Mouse (Mus musculus) embryonic facial prominence, embryonic 14.5 days (tissue): ENCODE results near the gene Esf1. TPM values are rescaled to one million over a fixed set of nuclear protein-coding genes. Genes with fewer than 3 reads are reported as not detected.

Source experiments
- ATAC-seq: fragments of 200-750 bp; cut with Nextera tagmentation; 2 replicates; pipeline ENCODE4 v1.8.0; 2017; ENCODE audit warnings: low read depth, moderate number of reproducible peaks, moderate TSS enrichment
- DNase-seq: peaks from one replicate; pipeline ENCODE4 v3.0.0-alpha.2; 2015; ENCODE audit warnings: low spot score
- H3K27ac ChIP-seq: fragments of 300-500 bp; sonication (generic); replicated peaks from 2 replicates; pipeline ENCODE4 v1.5.1; 2014; ENCODE audit warnings: low read depth, mild to moderate bottlenecking, low read length, moderate library complexity
- H3K27me3 ChIP-seq: fragments of 300-500 bp; sonication (generic); replicated peaks from 2 replicates; pipeline ENCODE4 v1.6.1; 2014; ENCODE audit warnings: low read length; ENCODE audit not compliant: control insufficient read depth, insufficient read depth
- H3K36me3 ChIP-seq: fragments of 300-500 bp; sonication (generic); 2 replicates; pipeline ENCODE4 v1.6.1; 2014; ENCODE audit warnings: low read length, mixed read lengths; ENCODE audit not compliant: control insufficient read depth, insufficient read depth
- H3K4me1 ChIP-seq: fragments of 300-500 bp; sonication (generic); 2 replicates; pipeline ENCODE4 v1.6.1; 2014; ENCODE audit warnings: antibody characterized with exemption, low read length; ENCODE audit not compliant: control insufficient read depth, insufficient read depth
- H3K4me2 ChIP-seq: fragments of 300-500 bp; sonication (generic); 2 replicates; pipeline ENCODE4 v1.6.1; 2014; ENCODE audit warnings: low read depth, mild to moderate bottlenecking, low read length, moderate library complexity, mixed read lengths
- H3K4me3 ChIP-seq: fragments of 300-500 bp; sonication (generic); 2 replicates; pipeline ENCODE4 v1.5.1; 2014; ENCODE audit warnings: low read depth, mild to moderate bottlenecking, low read length
- H3K9ac ChIP-seq: fragments of 300-500 bp; sonication (generic); 2 replicates; pipeline ENCODE4 v1.6.1; 2014; ENCODE audit warnings: low read depth, mild to moderate bottlenecking, low read length, moderate library complexity, mixed read lengths
- H3K9me3 ChIP-seq: fragments of 300-500 bp; sonication (generic); 2 replicates; pipeline ENCODE4 v1.6.1; 2016; ENCODE audit warnings: low read length; ENCODE audit not compliant: control insufficient read depth
- WGBS: fragments of 180-500 bp; shearing (Covaris S2); extraction: QIAGEN DNeasy Blood & Tissue Kit; methylation state at CpG from one replicate; pipeline ENCODE4 v1.1.7; 2014; 5-methylcytosine and 5-hydroxymethylcytosine counted together
- polyA plus RNA-seq: library from polyadenylated mRNA; unstranded; fragments of >200 nt; fragmentation: Nextera tagmentation; extraction: Ambion mirVana; gene quantifications from 2 replicates; pipeline ENCODE4 v1.2.1, GENCODE M21; 2014

The Esf1 gene
- polyA plus RNA-seq, 1 experiment from 2014 or later = 17.8 TPM

DNA sequence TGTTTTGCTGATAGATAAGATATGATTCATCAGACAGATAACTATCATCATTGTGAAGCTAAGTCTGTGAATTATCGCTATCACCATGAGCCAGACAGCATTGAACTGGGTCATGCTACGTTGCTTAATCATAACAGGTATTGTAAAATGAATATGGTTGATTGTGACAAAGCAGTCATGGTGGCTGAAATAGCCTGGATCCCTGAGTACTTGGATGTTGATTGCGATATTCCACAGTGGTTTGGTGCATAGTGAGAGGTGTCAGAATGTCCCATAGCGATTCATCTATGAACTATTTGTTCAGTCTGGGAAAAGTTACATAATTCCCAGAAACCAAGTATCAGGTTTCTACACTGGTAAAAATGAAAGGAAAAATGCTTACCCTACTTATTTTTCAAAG is 62.7 kb downstream of the Esf1 start:
- H3K9ac ChIP-seq = no peak overlapping the region
- no peak overlapping the region for H3K27ac ChIP-seq
- no peak for DNase-seq
- no peaks in the 10 kb centered on the region for H3K27me3 ChIP-seq
- no peak overlapping the region for H3K4me2 ChIP-seq
- WGBS = 77% methylated on average over 4 of the region's 4 CpGs
- H3K4me3 ChIP-seq = no peak overlapping the region
- no peaks in the 10 kb centered on the region for H3K36me3 ChIP-seq
- H3K9me3 ChIP-seq = no peaks in the 10 kb centered on the region
- H3K4me1 ChIP-seq = no peaks in the 10 kb centered on the region
- no peak for ATAC-seq

DNA sequence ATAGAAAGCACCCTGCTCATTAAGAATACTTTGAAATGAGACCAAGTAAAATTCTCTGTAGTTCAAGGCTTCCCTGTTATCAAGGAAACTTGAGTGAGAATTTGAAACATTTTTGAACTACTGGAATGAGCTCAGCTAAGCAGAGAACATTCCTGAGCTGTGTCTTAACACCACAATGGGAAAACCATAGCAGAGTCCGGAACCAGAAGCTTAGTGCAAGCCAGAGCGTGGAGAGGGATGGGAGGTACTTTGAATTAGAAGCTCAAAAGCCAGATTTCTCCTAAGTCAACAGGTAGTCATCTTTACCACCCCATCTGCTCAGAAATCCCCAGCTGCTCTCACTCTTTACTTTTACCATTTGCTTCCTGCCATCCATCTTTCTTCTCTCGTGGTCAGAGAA is 65.4 kb downstream of the Esf1 start:
- H3K36me3 ChIP-seq = no peaks in the 10 kb centered on the region
- 59% methylated on average over 3 of the region's 3 CpGs for WGBS

DNA sequence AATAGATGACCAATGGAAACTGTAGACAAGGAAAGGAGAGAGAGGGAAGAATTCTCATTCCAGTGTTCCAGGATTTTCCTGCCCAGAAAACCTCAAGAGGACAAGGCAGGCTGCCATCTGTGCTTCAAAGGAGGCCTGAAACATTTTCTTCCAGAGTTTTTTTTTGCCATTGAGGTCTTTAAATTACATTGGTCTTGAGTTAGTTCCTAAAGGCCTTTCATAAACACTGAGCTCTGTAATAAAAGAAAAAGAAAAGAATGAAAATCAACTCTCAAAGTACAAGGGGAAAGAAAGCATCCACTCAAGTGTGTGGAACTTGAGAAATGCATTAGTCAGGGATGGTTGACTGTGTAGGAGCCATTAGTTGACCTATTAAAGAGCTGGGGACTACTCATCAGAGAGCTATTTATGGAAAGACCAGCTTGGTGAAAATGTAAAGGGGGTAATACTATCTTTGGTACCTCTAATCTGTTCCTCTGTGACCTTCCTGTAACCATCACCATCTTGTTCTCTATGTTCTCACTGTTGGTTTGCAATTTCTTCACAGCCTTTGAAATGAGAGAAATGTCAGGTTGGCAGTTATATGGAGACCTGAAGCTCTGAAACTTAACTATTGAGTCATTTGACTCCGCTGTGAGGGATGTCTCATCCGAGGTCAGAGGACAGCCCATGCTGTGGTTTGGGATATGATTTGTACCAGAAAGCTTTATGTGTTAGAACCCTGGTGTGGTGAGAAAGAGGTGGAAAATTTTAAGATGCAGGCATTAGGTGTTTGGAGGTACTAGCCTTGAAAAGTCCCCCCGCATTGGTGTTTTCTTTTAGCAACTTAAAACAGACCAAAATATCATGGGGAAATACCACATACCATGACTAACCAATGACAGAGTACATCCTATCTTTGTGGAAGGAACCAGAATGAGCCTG is 69.6 kb downstream of the Esf1 start:
- ATAC-seq (no peak), DNase-seq (peak; percentile 7)
- 84% methylated on average over 3 of the region's 3 CpGs for WGBS
- H3K27ac ChIP-seq = no peak overlapping the region
- H3K4me1 ChIP-seq = no peaks in the 10 kb centered on the region
- H3K9me3 ChIP-seq = no peaks in the 10 kb centered on the region
- H3K9ac ChIP-seq = no peak overlapping the region
- H3K4me2 ChIP-seq = no peak overlapping the region
- H3K4me3 ChIP-seq = no peak overlapping the region
- H3K36me3 ChIP-seq = no peaks in the 10 kb centered on the region
- H3K27me3 ChIP-seq = no peaks in the 10 kb centered on the region

More for the DNA sequence above, 65.4 kb downstream of the Esf1 start:
- H3K27me3 ChIP-seq = no peaks in the 10 kb centered on the region
- no peak for ATAC-seq
- H3K27ac ChIP-seq = no peak overlapping the region
- H3K9ac ChIP-seq = no peak overlapping the region
- H3K4me2 ChIP-seq = no peak overlapping the region
- H3K9me3 ChIP-seq = no peaks in the 10 kb centered on the region
- H3K4me3 ChIP-seq = no peak overlapping the region
- H3K4me1 ChIP-seq = no peaks in the 10 kb centered on the region
- DNase-seq = no peak

DNA sequence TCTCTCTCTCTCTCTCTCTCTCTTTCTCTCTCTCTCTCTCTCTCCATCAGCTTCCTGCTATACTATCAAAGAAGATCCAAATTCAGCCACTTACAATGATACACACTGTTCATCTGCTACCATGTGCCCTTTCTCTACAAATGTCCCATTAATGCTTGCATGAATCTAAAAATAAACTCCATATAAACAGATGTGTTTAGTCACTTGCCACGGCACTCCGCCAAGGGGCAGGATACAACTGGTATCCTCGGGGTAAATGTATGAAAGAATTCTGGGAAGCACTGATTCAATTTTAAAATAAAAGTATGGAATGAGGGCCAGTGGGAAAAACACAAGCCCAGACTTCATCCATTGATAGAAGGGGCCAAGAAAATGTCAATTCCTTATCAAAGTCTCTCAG is 70.4 kb downstream of the Esf1 start:
- 74% methylated on average over 3 of the region's 3 CpGs for WGBS

DNA sequence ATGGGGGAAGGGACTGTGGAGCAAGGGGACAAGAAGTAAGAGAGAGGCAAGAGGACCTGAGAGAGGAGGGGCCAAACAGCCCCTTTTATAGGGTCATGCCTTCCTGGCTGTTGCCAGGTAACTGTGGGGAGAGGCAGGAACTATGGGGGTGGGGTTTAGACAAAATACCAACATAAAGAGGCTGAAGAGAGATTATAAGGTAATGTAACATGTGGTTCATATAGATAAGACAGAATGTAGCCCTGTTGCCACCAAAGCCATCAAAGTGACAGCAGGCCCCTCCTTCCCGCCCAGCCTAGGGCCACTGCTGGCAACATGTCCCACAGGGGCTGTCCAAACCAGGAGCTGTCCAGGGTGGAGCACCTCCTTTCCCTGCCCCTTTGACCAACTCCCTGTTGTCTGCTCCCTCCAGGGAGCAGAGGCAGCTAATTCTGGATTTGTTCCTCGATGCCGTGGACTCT is 73.2 kb downstream of the Esf1 start:
- 84% methylated on average over 3 of the region's 3 CpGs for WGBS
- no peak overlapping the region for H3K27ac ChIP-seq
- no peak for DNase-seq
- no peaks in the 10 kb centered on the region for H3K4me1 ChIP-seq
- no peak overlapping the region for H3K9ac ChIP-seq
- H3K36me3 ChIP-seq = no peaks in the 10 kb centered on the region
- ATAC-seq = no peak
- no peak overlapping the region for H3K4me3 ChIP-seq
- H3K9me3 ChIP-seq = no peaks in the 10 kb centered on the region
- no peaks in the 10 kb centered on the region for H3K27me3 ChIP-seq
- no peak overlapping the region for H3K4me2 ChIP-seq

More for the DNA sequence above, 70.4 kb downstream of the Esf1 start:
- Histone ChIP-seq H3K36me3 (no peaks in the 10 kb centered on the region), H3K9ac (no peak overlapping the region), H3K4me2 (no peak overlapping the region), H3K27ac (no peak overlapping the region), H3K27me3 (no peaks in the 10 kb centered on the region), H3K4me3 (no peak overlapping the region), H3K4me1 (no peaks in the 10 kb centered on the region), H3K9me3 (no peaks in the 10 kb centered on the region)
- ATAC-seq (no peak), DNase-seq (peak; percentile 12)

DNA sequence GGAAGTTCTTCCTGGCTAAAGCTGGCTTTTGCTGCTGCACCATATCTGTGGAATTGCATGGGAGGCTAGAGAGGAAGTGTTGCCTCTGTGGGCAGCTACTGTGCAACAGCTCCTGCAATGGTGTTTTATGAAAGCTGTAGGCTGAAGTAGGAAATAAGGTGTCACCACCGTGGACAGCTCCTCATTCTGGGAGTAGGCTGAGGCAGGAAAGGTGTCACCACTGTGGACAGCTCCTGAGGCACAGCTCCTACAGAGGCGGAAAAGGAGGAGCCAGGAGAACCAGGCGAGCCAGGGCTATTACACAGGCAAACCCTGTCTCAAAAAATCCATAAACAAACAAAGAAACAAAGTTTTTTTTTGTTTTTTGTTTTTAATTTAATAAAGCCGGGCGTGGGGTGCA is 74.3 kb downstream of the Esf1 start:
- WGBS = 87% methylated on average over 5 of the region's 5 CpGs
- no peak overlapping the region for H3K27ac ChIP-seq
- H3K4me2 ChIP-seq = no peak overlapping the region
- DNase-seq = no peak
- no peaks in the 10 kb centered on the region for H3K27me3 ChIP-seq
- no peaks in the 10 kb centered on the region for H3K9me3 ChIP-seq
- H3K9ac ChIP-seq = no peak overlapping the region
- no peak overlapping the region for H3K4me3 ChIP-seq
- no peaks in the 10 kb centered on the region for H3K4me1 ChIP-seq
- no peaks in the 10 kb centered on the region for H3K36me3 ChIP-seq
- no peak for ATAC-seq

DNA sequence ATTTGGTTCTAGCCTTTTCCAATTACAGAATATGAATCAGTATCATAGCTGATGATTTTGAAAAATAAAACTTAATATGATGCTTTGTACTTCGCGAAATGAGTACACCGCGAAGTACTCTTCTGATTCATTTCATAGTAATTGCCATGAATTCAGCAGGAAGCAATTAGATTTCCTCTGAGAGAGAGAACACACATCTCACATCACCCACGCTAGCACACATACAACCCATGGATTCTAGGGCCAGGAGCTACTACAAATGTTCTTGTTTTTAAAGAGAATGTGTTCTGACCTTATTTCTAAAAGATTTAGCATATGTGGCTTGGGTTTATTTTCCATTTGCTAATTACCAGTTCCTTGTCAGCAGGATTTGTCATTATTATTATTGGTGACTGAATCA is 76.9 kb downstream of the Esf1 start:
- Histone ChIP-seq H3K36me3 (no peaks in the 10 kb centered on the region), H3K9ac (no peak overlapping the region), H3K9me3 (no peaks in the 10 kb centered on the region), H3K4me3 (no peak overlapping the region), H3K4me2 (no peak overlapping the region), H3K27ac (no peak overlapping the region), H3K4me1 (no peaks in the 10 kb centered on the region), H3K27me3 (no peaks in the 10 kb centered on the region)
- DNase-seq (no peak), ATAC-seq (no peak)
- WGBS = 90% methylated on average over 5 of the region's 5 CpGs

DNA sequence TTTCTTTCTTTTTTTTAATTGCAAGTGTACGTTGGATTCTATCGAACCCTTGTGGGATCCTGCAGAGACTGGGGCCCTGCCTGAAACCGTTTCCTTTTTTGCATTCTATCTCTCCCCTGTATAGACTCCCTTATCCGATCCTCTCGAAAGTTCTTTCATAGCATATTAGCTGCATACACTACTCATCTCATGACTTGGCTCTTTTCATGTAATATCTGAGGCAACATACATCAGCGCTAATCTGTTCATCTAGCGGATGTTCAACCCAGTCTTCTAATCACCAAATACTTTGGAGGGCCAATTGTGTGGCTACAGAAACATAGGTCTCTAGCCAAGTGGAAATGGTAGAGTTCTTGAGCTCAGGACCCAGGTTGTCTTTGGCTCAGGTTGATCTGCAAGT is 86.1 kb downstream of the Esf1 start:
- no peak overlapping the region for H3K4me2 ChIP-seq
- 92% methylated on average over 7 of the region's 7 CpGs for WGBS
- H3K4me3 ChIP-seq = no peak overlapping the region
- H3K4me1 ChIP-seq = no peaks in the 10 kb centered on the region
- no peak overlapping the region for H3K27ac ChIP-seq
- no peaks in the 10 kb centered on the region for H3K27me3 ChIP-seq
- DNase-seq = no peak
- no peak overlapping the region for H3K9ac ChIP-seq
- no peak for ATAC-seq
- no peaks in the 10 kb centered on the region for H3K9me3 ChIP-seq
- no peaks in the 10 kb centered on the region for H3K36me3 ChIP-seq
